Mouse (Mus musculus) hindbrain, embryonic 15.5 days (tissue): ENCODE results near the gene Ppp6r3. TPM values are rescaled to one million over a fixed set of nuclear protein-coding genes. Genes with fewer than 3 reads are reported as not detected.

Source experiments
- ATAC-seq: fragments of 200-750 bp; cut with Nextera tagmentation; 2 replicates; pipeline ENCODE4 v1.8.0; 2017; ENCODE audit warnings: low read depth, moderate number of reproducible peaks, moderate TSS enrichment; ENCODE audit not compliant: low FRiP score
- H3K27ac ChIP-seq: fragments of 300-500 bp; sonication (generic); replicated peaks from 2 replicates; pipeline ENCODE4 v1.5.1; 2015; ENCODE audit warnings: mild to moderate bottlenecking, inconsistent platforms
- H3K27me3 ChIP-seq: fragments of 300-500 bp; sonication (generic); 2 replicates; pipeline ENCODE4 v1.6.1; 2015; ENCODE audit warnings: control low read depth, inconsistent platforms
- H3K36me3 ChIP-seq: fragments of 300-500 bp; sonication (generic); 2 replicates; pipeline ENCODE4 v1.6.1; 2015; ENCODE audit warnings: control low read depth, inconsistent platforms
- H3K4me1 ChIP-seq: fragments of 300-500 bp; sonication (generic); replicated peaks from 2 replicates; pipeline ENCODE4 v1.6.1; 2015; ENCODE audit warnings: control low read depth, inconsistent platforms
- H3K4me2 ChIP-seq: fragments of 300-500 bp; sonication (generic); 2 replicates; pipeline ENCODE4 v1.6.1; 2015; ENCODE audit warnings: moderate library complexity, mild to moderate bottlenecking, inconsistent platforms
- H3K4me3 ChIP-seq: fragments of 300-500 bp; sonication (generic); 2 replicates; pipeline ENCODE4 v1.5.1; 2015; ENCODE audit warnings: mild to moderate bottlenecking, inconsistent platforms
- H3K9ac ChIP-seq: fragments of 300-500 bp; sonication (generic); 2 replicates; pipeline ENCODE4 v1.6.1; 2015; ENCODE audit warnings: inconsistent platforms
- H3K9me3 ChIP-seq: fragments of 300-500 bp; sonication (generic); 2 replicates; pipeline ENCODE4 v1.6.1; 2016; ENCODE audit warnings: control low read depth, inconsistent platforms
- WGBS: fragments of 180-500 bp; shearing (Covaris S2); methylation state at CpG from one replicate; pipeline ENCODE4 v1.1.7; 2015; 5-methylcytosine and 5-hydroxymethylcytosine counted together
- polyA plus RNA-seq: library from polyadenylated mRNA; unstranded; fragments of >200 nt; fragmentation: Nextera tagmentation; extraction: Ambion mirVana; gene quantifications from 2 replicates; pipeline ENCODE4 v1.2.1, GENCODE M21; 2015

Ppp6r3 gene
- polyA plus RNA-seq, 1 experiment from 2014 or later = 56.7 TPM

GRCm38 (mm10) chr19:3422981-3423380, 152.6 kb downstream of the Ppp6r3 start:
- no peak overlapping the region for H3K4me2 ChIP-seq
- 62% methylated on average over 4 of the region's 4 CpGs for WGBS
- no peak for ATAC-seq
- no peak overlapping the region for H3K4me3 ChIP-seq
- no peak overlapping the region for H3K9ac ChIP-seq
- no peaks in the 10 kb centered on the region for H3K36me3 ChIP-seq
- no peaks in the 10 kb centered on the region for H3K4me1 ChIP-seq
- H3K27ac ChIP-seq = no peak overlapping the region
- no peaks in the 10 kb centered on the region for H3K27me3 ChIP-seq
- H3K9me3 ChIP-seq = no peaks in the 10 kb centered on the region

- H3K9ac ChIP-seq = no peak overlapping the region
- WGBS = 20% methylated on average over 6 of the region's 6 CpGs
- no peak overlapping the region for H3K4me3 ChIP-seq
- H3K27me3 ChIP-seq = no peaks in the 10 kb centered on the region
- H3K4me1 ChIP-seq = no peaks in the 10 kb centered on the region
- no peak for ATAC-seq
- H3K27ac ChIP-seq = no peak overlapping the region
- H3K9me3 ChIP-seq = no peaks in the 10 kb centered on the region
- H3K36me3 ChIP-seq = no peaks in the 10 kb centered on the region
- H3K4me2 ChIP-seq = no peak overlapping the region
Measured at GRCm38 (mm10) chr19:3422488-3422887, 153.1 kb downstream of the Ppp6r3 start.

GRCm38 (mm10) chr19:3419251-3419650, 156.3 kb downstream of the Ppp6r3 start:
- WGBS = 54% methylated on average over 5 of the region's 5 CpGs
- H3K4me3 ChIP-seq = no peak overlapping the region

GRCm38 (mm10) chr19:3414268-3414733, 161.2 kb downstream of the Ppp6r3 start, which contains the start of gene Gal:
Gene Gal, minus strand, starts transcription at chr19:3414544.
- Histone ChIP-seq H3K9me3 (no peaks in the 10 kb centered on the region), H3K4me2 (peak within 1 kb of the TSS; percentile 65), H3K36me3 (no peaks in the 10 kb centered on the region)

More at GRCm38 (mm10) chr19:3419251-3419650, 156.3 kb downstream of the Ppp6r3 start:
- no peaks in the 10 kb centered on the region for H3K9me3 ChIP-seq
- no peak overlapping the region for H3K9ac ChIP-seq
- H3K27ac ChIP-seq = no peak overlapping the region
- H3K4me1 ChIP-seq = peaks cover 4% of the 10 kb centered on the region; the same call in 1 of the 2 replicates
- ATAC-seq = no peak
- no peak overlapping the region for H3K4me2 ChIP-seq
- no peaks in the 10 kb centered on the region for H3K36me3 ChIP-seq
- H3K27me3 ChIP-seq = peaks cover 10% of the 10 kb centered on the region

GRCm38 (mm10) chr19:3405531-3406281, 169.8 kb downstream of the Ppp6r3 start:
- Histone ChIP-seq H3K9ac (no peak overlapping the region), H3K27ac (no peak overlapping the region), H3K9me3 (no peaks in the 10 kb centered on the region), H3K36me3 (no peaks in the 10 kb centered on the region), H3K4me3 (no peak overlapping the region), H3K4me2 (no peak overlapping the region), H3K4me1 (peaks cover 4% of the 10 kb centered on the region; the same call in 1 of the 2 replicates), H3K27me3 (no peaks in the 10 kb centered on the region)
- 55% methylated on average over 1 of the region's 1 CpGs for WGBS
- ATAC-seq = no peak

More at GRCm38 (mm10) chr19:3414268-3414733, 161.2 kb downstream of the Ppp6r3 start, which contains the start of gene Gal:
- WGBS = 5% methylated on average over 33 of the region's 37 CpGs
- Histone ChIP-seq H3K4me1 (peaks cover 7% of the 10 kb centered on the region; the same call in 1 of the 2 replicates), H3K27ac (no peak within 1 kb of the TSS), H3K4me3 (peak within 1 kb of the TSS; percentile 34), H3K27me3 (peaks cover 24% of the 10 kb centered on the region), H3K9ac (peak within 1 kb of the TSS; percentile 27; the same call in 1 of the 2 replicates)
- peak; percentile 20; the same call in 1 of the 2 replicates for ATAC-seq

Other genes with a start within 250 kb of the Ppp6r3 start
- 0.43 and 0.66 TPM in 2 replicates for gene Tesmin, start 186.9 kb downstream of the Ppp6r3 start, polyA plus RNA-seq
- gene Gal, start 161.2 kb downstream of the Ppp6r3 start, polyA plus RNA-seq = 23.8 and 24.1 TPM in 2 replicates
- gene Lrp5, start 110.8 kb upstream of the Ppp6r3 start, polyA plus RNA-seq = 1.4 TPM in 2 replicates
- 39.3 and 41.4 TPM in 2 replicates for gene 1810055G02Rik, start 132.5 kb upstream of the Ppp6r3 start, polyA plus RNA-seq
- 44.9 and 49.3 TPM in 2 replicates for gene Kmt5b, start 191.7 kb upstream of the Ppp6r3 start, polyA plus RNA-seq